Mouse (Mus musculus): ENCODE results near the gene Ddx39b. TPM values are rescaled to one million over a fixed set of nuclear protein-coding genes. Genes with fewer than 3 reads are reported as not detected.
"Not testable (repeated sequence)": the region's sequence is repeated elsewhere in the genome, so short reads cannot be mapped to it uniquely, and the experiment has no call there.

The Ddx39b gene
- polyA plus RNA-seq, 1 experiment from 2014 or later = 141 TPM

GRCm38 (mm10) chr17:35300261-35300945, 58.9 kb downstream of the Ddx39b start:
- 60% methylated on average over 7 of the region's 7 CpGs for WGBS (ENCODE audit: insufficient replicate concordance)

DNA sequence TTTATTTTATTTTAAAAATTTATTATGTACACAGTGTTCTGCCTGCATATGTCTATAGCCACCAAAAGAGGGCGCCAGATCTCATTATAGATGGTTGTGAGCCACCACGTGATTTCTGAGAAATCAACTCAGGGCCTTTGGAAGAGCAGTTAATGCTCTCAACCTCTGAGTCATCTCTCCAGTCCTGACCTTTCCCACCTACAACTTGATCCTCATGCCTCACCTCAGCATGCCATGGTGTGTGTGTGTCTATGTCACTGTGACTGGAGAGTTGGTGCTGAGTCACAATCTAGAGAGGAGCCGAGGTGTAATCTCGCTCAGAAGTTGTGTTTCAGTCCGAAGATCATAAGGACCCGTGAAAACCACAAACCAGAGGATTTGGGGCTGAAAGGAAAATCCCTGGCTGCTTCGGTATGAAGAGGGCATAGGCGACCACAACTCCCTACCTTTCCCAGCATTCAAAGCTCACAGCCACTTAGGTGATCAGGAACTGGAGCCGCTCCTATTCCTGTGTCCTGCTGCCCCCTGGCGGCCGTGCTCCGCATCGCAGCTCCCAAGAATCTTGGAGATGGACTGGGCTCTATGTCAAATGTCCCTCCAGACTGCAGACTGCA, 60.2 kb downstream of the Ddx39b start:
- H3K36me3 ChIP-seq (replicated peaks) = no peaks in the 10 kb centered on the region
- H3K4me2 ChIP-seq = peak overlapping the region; percentile 35; the same call in 1 of the 2 replicates
- no peaks in the 10 kb centered on the region for H3K9me3 ChIP-seq (replicated peaks)
- H3K4me3 ChIP-seq (replicated peaks) = no peak overlapping the region
- WGBS (ENCODE audit: insufficient replicate concordance) = 19% methylated on average over 13 of the region's 13 CpGs
- no peaks in the 10 kb centered on the region for H3K27me3 ChIP-seq
- H3K4me1 ChIP-seq (replicated peaks) = no peaks in the 10 kb centered on the region
- H3K9ac ChIP-seq = no peak overlapping the region
- no peak overlapping the region for H3K27ac ChIP-seq (replicated peaks)
- no peak for ATAC-seq (ENCODE audit: insufficient read depth)

More at GRCm38 (mm10) chr17:35300261-35300945, 58.9 kb downstream of the Ddx39b start:
- not testable (repeated sequence) for H3K4me3 ChIP-seq (replicated peaks); H3K4me1 ChIP-seq (replicated peaks); H3K36me3 ChIP-seq (replicated peaks); H3K4me2 ChIP-seq; ATAC-seq (ENCODE audit: insufficient read depth); H3K9ac ChIP-seq; H3K27me3 ChIP-seq; H3K9me3 ChIP-seq (replicated peaks); H3K27ac ChIP-seq (replicated peaks)

- no peak overlapping the region for H3K4me2 ChIP-seq
- 50% methylated on average over 2 of the region's 2 CpGs for WGBS (ENCODE audit: insufficient replicate concordance)
- H3K9me3 ChIP-seq (replicated peaks) = no peaks in the 10 kb centered on the region
- H3K9ac ChIP-seq = no peak overlapping the region
- H3K4me3 ChIP-seq (replicated peaks) = no peak overlapping the region
- H3K27ac ChIP-seq (replicated peaks) = no peak overlapping the region
- H3K4me1 ChIP-seq (replicated peaks) = no peaks in the 10 kb centered on the region
- 0 out of 2 replicates have a peak, but pooled peaks cover under 1% of the 10 kb centered on the region for H3K27me3 ChIP-seq
- ATAC-seq (ENCODE audit: insufficient read depth) = no peak
- no peaks in the 10 kb centered on the region for H3K36me3 ChIP-seq (replicated peaks)
Observed at GRCm38 (mm10) chr17:35303271-35303670, 61.7 kb downstream of the Ddx39b start.

Small RNAs within 50 kb of the gene (microRNA-seq; reads per million reads assigned to microRNA genes)
- not detected for gene Mir6973a
- gene Mir6974 = not detected
- 2.0 reads per million for gene Mir6975
- gene Mir8094 = 1.3 reads per million

Other genes with a start within 250 kb of the Ddx39b start
- gene Vars, start 240.8 kb upstream of the Ddx39b start, polyA plus RNA-seq (2015; fragmentation: Nextera tagmentation; extraction: Ambion mirVana) = 99.0 and 133 TPM in 2 replicates
- gene Vwa7, start 225.2 kb upstream of the Ddx39b start, polyA plus RNA-seq (2015; fragmentation: Nextera tagmentation; extraction: Ambion mirVana) = 0.09 and 0.12 TPM in 2 replicates
- gene Sapcd1, start 213.7 kb upstream of the Ddx39b start, polyA plus RNA-seq (2015; fragmentation: Nextera tagmentation; extraction: Ambion mirVana) = 2.2 and 2.3 TPM in 2 replicates
- gene Msh5, start 195.0 kb upstream of the Ddx39b start, polyA plus RNA-seq (2015; fragmentation: Nextera tagmentation; extraction: Ambion mirVana) = 3.4 and 4.3 TPM in 2 replicates
- 120 and 122 TPM in 2 replicates for gene Clic1, start 191.8 kb upstream of the Ddx39b start, polyA plus RNA-seq (2015; fragmentation: Nextera tagmentation; extraction: Ambion mirVana)
- 18.6 and 22.8 TPM in 2 replicates for gene Ddah2, start 182.7 kb upstream of the Ddx39b start, polyA plus RNA-seq (2015; fragmentation: Nextera tagmentation; extraction: Ambion mirVana)
- 0.21 and 0.40 TPM in 2 replicates for gene Ly6g6c, start 176.4 kb upstream of the Ddx39b start, polyA plus RNA-seq (2015; fragmentation: Nextera tagmentation; extraction: Ambion mirVana)
- 3.2 and 4.4 TPM in 2 replicates for gene Mpig6b, start 175.6 kb upstream of the Ddx39b start, polyA plus RNA-seq (2015; fragmentation: Nextera tagmentation; extraction: Ambion mirVana)
- gene Ly6g6e, start 164.8 kb upstream of the Ddx39b start, polyA plus RNA-seq (2015; fragmentation: Nextera tagmentation; extraction: Ambion mirVana) = 0.12 and 0.26 TPM in 2 replicates
- gene Ly6g6d, start 163.7 kb upstream of the Ddx39b start, polyA plus RNA-seq (2015; fragmentation: Nextera tagmentation; extraction: Ambion mirVana) = 0.41 and 0.70 TPM in 2 replicates
- gene Ly6g6f, start 156.1 kb upstream of the Ddx39b start, polyA plus RNA-seq (2015; fragmentation: Nextera tagmentation; extraction: Ambion mirVana) = 5.1 and 7.0 TPM in 2 replicates
- 50.0 and 53.2 TPM in 2 replicates for gene Abhd16a, start 152.5 kb upstream of the Ddx39b start, polyA plus RNA-seq (2015; fragmentation: Nextera tagmentation; extraction: Ambion mirVana)
- gene Ly6g5c, start 133.5 kb upstream of the Ddx39b start, polyA plus RNA-seq (2015; fragmentation: Nextera tagmentation; extraction: Ambion mirVana) = not detected in 2 replicates
- 0.23 and 0.24 TPM in 2 replicates for gene Ly6g5b, start 126.3 kb upstream of the Ddx39b start, polyA plus RNA-seq (2015; fragmentation: Nextera tagmentation; extraction: Ambion mirVana)
- gene Gpank1, start 120.3 kb upstream of the Ddx39b start, polyA plus RNA-seq (2015; fragmentation: Nextera tagmentation; extraction: Ambion mirVana) = 12.8 and 15.5 TPM in 2 replicates
- gene Csnk2b, start 119.7 kb upstream of the Ddx39b start, polyA plus RNA-seq (2015; fragmentation: Nextera tagmentation; extraction: Ambion mirVana) = 125 TPM in 2 replicates
- gene D17H6S53E, start 115.4 kb upstream of the Ddx39b start, polyA plus RNA-seq (2015; fragmentation: Nextera tagmentation; extraction: Ambion mirVana) = 2.2 and 2.5 TPM in 2 replicates
- gene Apom, start 109.7 kb upstream of the Ddx39b start, polyA plus RNA-seq (2015; fragmentation: Nextera tagmentation; extraction: Ambion mirVana) = 853 and 907 TPM in 2 replicates
- gene Bag6, start 106.6 kb upstream of the Ddx39b start, polyA plus RNA-seq (2015; fragmentation: Nextera tagmentation; extraction: Ambion mirVana) = 19.3 and 20.0 TPM in 2 replicates
- gene Prrc2a, start 76.8 kb upstream of the Ddx39b start, polyA plus RNA-seq (2015; fragmentation: Nextera tagmentation; extraction: Ambion mirVana) = 46.9 and 52.2 TPM in 2 replicates
- gene Aif1, start 65.7 kb upstream of the Ddx39b start, polyA plus RNA-seq (2015; fragmentation: Nextera tagmentation; extraction: Ambion mirVana) = 20.5 and 22.2 TPM in 2 replicates
- gene Lst1, start 53.3 kb upstream of the Ddx39b start, polyA plus RNA-seq (2015; fragmentation: Nextera tagmentation; extraction: Ambion mirVana) = 40.1 and 40.2 TPM in 2 replicates
- gene Ltb, start 47.3 kb upstream of the Ddx39b start, polyA plus RNA-seq (2015; fragmentation: Nextera tagmentation; extraction: Ambion mirVana) = 1.2 and 2.0 TPM in 2 replicates
- gene Tnf, start 39.7 kb upstream of the Ddx39b start, polyA plus RNA-seq (2015; fragmentation: Nextera tagmentation; extraction: Ambion mirVana) = 0.31 and 0.36 TPM in 2 replicates
- gene Lta, start 36.4 kb upstream of the Ddx39b start, polyA plus RNA-seq (2015; fragmentation: Nextera tagmentation; extraction: Ambion mirVana) = 0.06 TPM in 1 of 2 replicates, not detected in the other
- 0.24 TPM in 1 of 2 replicates, not detected in the other for gene Gm16181, start 20.9 kb upstream of the Ddx39b start, polyA plus RNA-seq (2015; fragmentation: Nextera tagmentation; extraction: Ambion mirVana)
- 0.58 and 0.63 TPM in 2 replicates for gene Atp6v1g2, start 8.1 kb upstream of the Ddx39b start, polyA plus RNA-seq (2015; fragmentation: Nextera tagmentation; extraction: Ambion mirVana)
- gene Nfkbil1, start 6.0 kb upstream of the Ddx39b start, polyA plus RNA-seq (2015; fragmentation: Nextera tagmentation; extraction: Ambion mirVana) = 3.2 and 3.6 TPM in 2 replicates
- gene H2-D1, start 21.0 kb downstream of the Ddx39b start, polyA plus RNA-seq (2015; fragmentation: Nextera tagmentation; extraction: Ambion mirVana) = 99.7 and 119 TPM in 2 replicates
- 0.58 and 0.70 TPM in 2 replicates for gene H2-Q1, start 78.7 kb downstream of the Ddx39b start, polyA plus RNA-seq (2015; fragmentation: Nextera tagmentation; extraction: Ambion mirVana)
- gene H2-Q2, start 100.5 kb downstream of the Ddx39b start, polyA plus RNA-seq (2015; fragmentation: Nextera tagmentation; extraction: Ambion mirVana) = 0.94 and 1.4 TPM in 2 replicates
- 2.2 and 2.7 TPM in 2 replicates for gene H2-Q4, start 137.9 kb downstream of the Ddx39b start, polyA plus RNA-seq (2015; fragmentation: Nextera tagmentation; extraction: Ambion mirVana)
- gene H2-Q6, start 183.1 kb downstream of the Ddx39b start, polyA plus RNA-seq (2015; fragmentation: Nextera tagmentation; extraction: Ambion mirVana) = 9.5 and 11.9 TPM in 2 replicates
- 18.4 and 18.7 TPM in 2 replicates for gene H2-Q7, start 197.4 kb downstream of the Ddx39b start, polyA plus RNA-seq (2015; fragmentation: Nextera tagmentation; extraction: Ambion mirVana)
- 322 and 403 TPM in 2 replicates for gene H2-Q10, start 228.3 kb downstream of the Ddx39b start, polyA plus RNA-seq (2015; fragmentation: Nextera tagmentation; extraction: Ambion mirVana)